Mouse (Mus musculus) intestine, embryonic 14.5 days (tissue): ENCODE results near the gene Esrrb. TPM values are rescaled to one million over a fixed set of nuclear protein-coding genes. Genes with fewer than 3 reads are reported as not detected.

Experiments
- ATAC-seq: fragments of 200-750 bp; cut with Nextera tagmentation; replicated peaks from 2 replicates; pipeline ENCODE4 v1.8.0; 2017; ENCODE audit warnings: low read depth, moderate number of reproducible peaks, moderate TSS enrichment, moderate library complexity; ENCODE audit not compliant: low FRiP score, low TSS enrichment
- DNase-seq: peaks from one replicate; pipeline ENCODE4 v3.0.0-alpha.2; 2018; ENCODE audit warnings: low spot score
- H3K27ac ChIP-seq: fragments of 300-500 bp; sonication (generic); 2 replicates; pipeline ENCODE4 v1.5.1; 2014; ENCODE audit warnings: low read depth, mild to moderate bottlenecking, control low read depth
- H3K27me3 ChIP-seq: fragments of 300-500 bp; sonication (generic); replicated peaks from 2 replicates; pipeline ENCODE4 v1.6.1; 2014; ENCODE audit warnings: low read length, control low read depth; ENCODE audit not compliant: control insufficient read depth, insufficient read depth
- H3K36me3 ChIP-seq: fragments of 300-500 bp; sonication (generic); 2 replicates; pipeline ENCODE4 v1.6.1; 2014; ENCODE audit warnings: low read length, control low read depth; ENCODE audit not compliant: control insufficient read depth, insufficient read depth
- H3K4me1 ChIP-seq: fragments of 300-500 bp; sonication (generic); replicated peaks from 2 replicates; pipeline ENCODE4 v1.6.1; 2014; ENCODE audit warnings: low read length, control low read depth, mixed read lengths; ENCODE audit not compliant: control insufficient read depth, insufficient read depth
- H3K4me2 ChIP-seq: fragments of 300-500 bp; sonication (generic); 2 replicates; pipeline ENCODE4 v1.6.1; 2014; ENCODE audit warnings: low read length
- H3K4me3 ChIP-seq: fragments of 300-500 bp; sonication (generic); 2 replicates; pipeline ENCODE4 v1.5.1; 2014; ENCODE audit warnings: low read depth, low read length, control low read depth, mixed read lengths
- H3K9ac ChIP-seq: fragments of 300-500 bp; sonication (generic); 2 replicates; pipeline ENCODE4 v1.6.1; 2014; ENCODE audit warnings: mild to moderate bottlenecking, low read length
- H3K9me3 ChIP-seq: fragments of 300-500 bp; sonication (generic); 2 replicates; pipeline ENCODE4 v1.6.1; 2016; ENCODE audit warnings: low read length, control low read depth; ENCODE audit not compliant: control insufficient read depth
- WGBS: fragments of 180-500 bp; shearing (Covaris S2); extraction: QIAGEN DNeasy Blood & Tissue Kit; methylation state at CpG from one replicate; pipeline ENCODE4 v1.1.7; 2014; 5-methylcytosine and 5-hydroxymethylcytosine counted together
- polyA plus RNA-seq: library from polyadenylated mRNA; unstranded; fragments of >200 nt; fragmentation: Nextera tagmentation; extraction: Ambion mirVana; gene quantifications from 2 replicates; pipeline ENCODE4 v1.2.1, GENCODE M21; 2014

Gene Esrrb
- polyA plus RNA-seq, 1 experiment from 2014 or later = 0.46 TPM

GRCm38 (mm10) chr12:86466180-86466579 lies 105.3 kb downstream of the Esrrb start:
- Histone ChIP-seq H3K9ac (no peak overlapping the region), H3K9me3 (no peaks in the 10 kb centered on the region), H3K4me1 (no peaks in the 10 kb centered on the region), H3K27ac (no peak overlapping the region), H3K36me3 (no peaks in the 10 kb centered on the region), H3K27me3 (0 out of 2 replicates have a peak, but pooled peaks cover 5% of the 10 kb centered on the region), H3K4me3 (no peak overlapping the region), H3K4me2 (no peak overlapping the region)
- no peak for ATAC-seq
- no peak for DNase-seq
- 46% methylated on average over 4 of the region's 4 CpGs for WGBS

GRCm38 (mm10) chr12:86469919-86470318 lies 109.0 kb downstream of the Esrrb start:
- whole genome bisulfite sequencing = 50% methylated on average over 23 of the region's 23 CpGs
- DNase-seq (no peak), ATAC-seq (no peak)
- no peak overlapping the region for H3K27ac ChIP-seq
- no peaks in the 10 kb centered on the region for H3K4me1 ChIP-seq
- H3K36me3 ChIP-seq = no peaks in the 10 kb centered on the region
- H3K4me2 ChIP-seq = no peak overlapping the region
- no peak overlapping the region for H3K4me3 ChIP-seq
- no peaks in the 10 kb centered on the region for H3K9me3 ChIP-seq
- no peak overlapping the region for H3K9ac ChIP-seq
- 0 out of 2 replicates have a peak, but pooled peaks cover 5% of the 10 kb centered on the region for H3K27me3 ChIP-seq

- H3K9me3 ChIP-seq = no peaks in the 10 kb centered on the region
- DNase-seq (no peak), ATAC-seq (no peak)
- H3K9ac ChIP-seq = no peak overlapping the region
- no peak overlapping the region for H3K4me3 ChIP-seq
- WGBS = 53% methylated on average over 6 of the region's 6 CpGs
- no peaks in the 10 kb centered on the region for H3K4me1 ChIP-seq
- H3K36me3 ChIP-seq = no peaks in the 10 kb centered on the region
- H3K27ac ChIP-seq = no peak overlapping the region
- H3K4me2 ChIP-seq = no peak overlapping the region
- H3K27me3 ChIP-seq = 0 out of 2 replicates have a peak, but pooled peaks cover 5% of the 10 kb centered on the region
Observed at GRCm38 (mm10) chr12:86470912-86471311, 110.0 kb downstream of the Esrrb start.

GRCm38 (mm10) chr12:86473630-86474029 lies 112.7 kb downstream of the Esrrb start:
- Histone ChIP-seq H3K27me3 (0 out of 2 replicates have a peak, but pooled peaks cover 5% of the 10 kb centered on the region), H3K4me2 (no peak overlapping the region), H3K4me3 (no peak overlapping the region), H3K4me1 (no peaks in the 10 kb centered on the region), H3K36me3 (no peaks in the 10 kb centered on the region), H3K9me3 (no peaks in the 10 kb centered on the region), H3K27ac (no peak overlapping the region), H3K9ac (no peak overlapping the region)
- no peak for DNase-seq
- ATAC-seq = no peak
- 61% methylated on average over 12 of the region's 12 CpGs for WGBS

- WGBS = 71% methylated on average over 7 of the region's 7 CpGs
- H3K27me3 ChIP-seq = no peaks in the 10 kb centered on the region
Observed at GRCm38 (mm10) chr12:86475994-86476393, 115.1 kb downstream of the Esrrb start.

GRCm38 (mm10) chr12:86478908-86479307 lies 118.0 kb downstream of the Esrrb start:
- no peak overlapping the region for H3K27ac ChIP-seq
- H3K9ac ChIP-seq = no peak overlapping the region
- no peaks in the 10 kb centered on the region for H3K36me3 ChIP-seq
- 77% methylated on average over 5 of the region's 5 CpGs for WGBS
- H3K27me3 ChIP-seq = no peaks in the 10 kb centered on the region
- H3K9me3 ChIP-seq = no peaks in the 10 kb centered on the region
- no peak overlapping the region for H3K4me3 ChIP-seq
- H3K4me2 ChIP-seq = no peak overlapping the region
- DNase-seq (no peak), ATAC-seq (no peak)
- no peaks in the 10 kb centered on the region for H3K4me1 ChIP-seq

More at GRCm38 (mm10) chr12:86475994-86476393, 115.1 kb downstream of the Esrrb start:
- no peak overlapping the region for H3K9ac ChIP-seq
- H3K4me3 ChIP-seq = no peak overlapping the region
- no peaks in the 10 kb centered on the region for H3K9me3 ChIP-seq
- no peak overlapping the region for H3K27ac ChIP-seq
- H3K36me3 ChIP-seq = no peaks in the 10 kb centered on the region
- DNase-seq = no peak
- H3K4me1 ChIP-seq = no peaks in the 10 kb centered on the region
- H3K4me2 ChIP-seq = no peak overlapping the region
- no peak for ATAC-seq

GRCm38 (mm10) chr12:86482029-86482428 lies 121.1 kb downstream of the Esrrb start:
- no peak for DNase-seq
- H3K27ac ChIP-seq = no peak overlapping the region

GRCm38 (mm10) chr12:86483413-86483841 lies 122.5 kb downstream of the Esrrb start:
- no peaks in the 10 kb centered on the region for H3K36me3 ChIP-seq
- H3K9ac ChIP-seq = no peak overlapping the region
- H3K4me1 ChIP-seq = no peaks in the 10 kb centered on the region
- H3K9me3 ChIP-seq = no peaks in the 10 kb centered on the region
- no peak overlapping the region for H3K27ac ChIP-seq
- no peak overlapping the region for H3K4me3 ChIP-seq
- no peaks in the 10 kb centered on the region for H3K27me3 ChIP-seq
- ATAC-seq (no peak), DNase-seq (no peak)
- WGBS = 42% methylated on average over 5 of the region's 5 CpGs
- H3K4me2 ChIP-seq = no peak overlapping the region

More at GRCm38 (mm10) chr12:86482029-86482428, 121.1 kb downstream of the Esrrb start:
- Histone ChIP-seq H3K4me1 (no peaks in the 10 kb centered on the region), H3K36me3 (no peaks in the 10 kb centered on the region), H3K4me3 (no peak overlapping the region), H3K27me3 (no peaks in the 10 kb centered on the region), H3K9me3 (no peaks in the 10 kb centered on the region), H3K4me2 (no peak overlapping the region), H3K9ac (no peak overlapping the region)
- WGBS = 73% methylated on average over 6 of the region's 6 CpGs
- no peak for ATAC-seq

- Histone ChIP-seq H3K36me3 (no peaks in the 10 kb centered on the region), H3K4me1 (no peaks in the 10 kb centered on the region), H3K4me2 (no peak overlapping the region), H3K9me3 (no peaks in the 10 kb centered on the region), H3K27me3 (no peaks in the 10 kb centered on the region), H3K27ac (no peak overlapping the region), H3K9ac (no peak overlapping the region), H3K4me3 (no peak overlapping the region)
- ATAC-seq = no peak
- no peak for DNase-seq
- 62% methylated on average over 3 of the region's 3 CpGs for WGBS
Observed at GRCm38 (mm10) chr12:86488005-86488404, 127.1 kb downstream of the Esrrb start.
